Mouse (Mus musculus) myocyte (in vitro differentiated cells): ENCODE data around the gene Cks1b.

Experiments
- CEBPB ChIP-seq: IDR thresholded peaks from 2 replicates; pipeline ENCODE4 v1.6.1; 2011; ENCODE audit warnings: mild to moderate bottlenecking, moderate library complexity; ENCODE audit not compliant: poor library complexity, insufficient read depth, severe bottlenecking
- E2F4 ChIP-seq: IDR thresholded peaks from one replicate; pipeline ENCODE4 v1.6.1; 2011; ENCODE audit warnings: mild to moderate bottlenecking, control low read depth, moderate library complexity; ENCODE audit not compliant: insufficient read depth
- MAX ChIP-seq: IDR thresholded peaks from one replicate; pipeline ENCODE4 v1.6.1; 2011; ENCODE audit warnings: low read depth, mild to moderate bottlenecking, control low read depth
- MYOD1 ChIP-seq, 3 experiments: IDR thresholded peaks; one replicate each; pipeline ENCODE4 v1.6.1; 2011; ENCODE audit warnings: control low read depth in 2 of 3, low read depth in 2 of 3, mild to moderate bottlenecking in 2 of 3, moderate library complexity in 1 of 3; ENCODE audit not compliant: insufficient read length in 2 of 3, control insufficient read depth in 1 of 3
- POLR2A ChIP-seq: IDR thresholded peaks from one replicate; pipeline ENCODE4 v1.6.1; 2011; ENCODE audit warnings: low read depth, mild to moderate bottlenecking, control low read depth, moderate library complexity; ENCODE audit not compliant: insufficient read length
- POLR2AphosphoS2 ChIP-seq: IDR thresholded peaks from one replicate; pipeline ENCODE4 v1.6.1; 2011; ENCODE audit warnings: low read depth, control low read depth; ENCODE audit not compliant: insufficient read length
- REST ChIP-seq: IDR thresholded peaks from one replicate; pipeline ENCODE4 v1.6.1; 2011; ENCODE audit warnings: mild to moderate bottlenecking, control low read depth, moderate library complexity; ENCODE audit not compliant: insufficient read depth, insufficient read length
- TCF12 ChIP-seq: IDR thresholded peaks from one replicate; pipeline ENCODE4 v1.6.1; 2011; ENCODE audit warnings: mild to moderate bottlenecking, control low read depth; ENCODE audit not compliant: poor library complexity, insufficient read depth, severe bottlenecking
- TCF3 ChIP-seq: IDR thresholded peaks from one replicate; pipeline ENCODE4 v1.6.1; 2011; ENCODE audit warnings: low read depth, control low read depth; ENCODE audit not compliant: insufficient read length
- USF1 ChIP-seq: IDR thresholded peaks from one replicate; pipeline ENCODE4 v1.6.1; 2011; ENCODE audit warnings: low read depth, mild to moderate bottlenecking, control low read depth, moderate library complexity

GRCm38 (mm10) chr3:89418861-89419250, 673 bp upstream of the Cks1b start:
- TF ChIP-seq MYOD1 (IDR thresholded peaks at IDR 0.05; ENCODE audit: control insufficient read depth in 1 of 3, insufficient read length in 2 of 3, low read depth in 2 of 3) (no peak), POLR2AphosphoS2 (peak; percentile 38), TCF12 (no peak), POLR2A (peak; percentile 55), CEBPB (no peak), MAX (no peak), E2F4 (no peak), TCF3 (no peak), USF1 (no peak), REST (no peak)
